Mouse (Mus musculus) heart, adult 2 months (tissue): ENCODE measurements around the gene Gm10320.

Experiments
- CTCF ChIP-seq: fragments of 200-600 bp; IDR thresholded peaks from 2 replicates; pipeline ENCODE4 v1.8.1; 2022; ENCODE audit warnings: antibody characterized with exemption, mild to moderate bottlenecking, moderate library complexity
- EP300 ChIP-seq: fragments of 200-500 bp; IDR thresholded peaks from 2 replicates; pipeline ENCODE4 v1.6.1; 2011; ENCODE audit warnings: low read depth, low read length, control low read depth; ENCODE audit not compliant: insufficient read depth

GRCm38 (mm10) chr13:98504661-98505488 lies 13.1 kb upstream of the Gm10320 start:
- TF ChIP-seq CTCF (no peak), EP300 (no peak)
